In the genomic region with DNA sequence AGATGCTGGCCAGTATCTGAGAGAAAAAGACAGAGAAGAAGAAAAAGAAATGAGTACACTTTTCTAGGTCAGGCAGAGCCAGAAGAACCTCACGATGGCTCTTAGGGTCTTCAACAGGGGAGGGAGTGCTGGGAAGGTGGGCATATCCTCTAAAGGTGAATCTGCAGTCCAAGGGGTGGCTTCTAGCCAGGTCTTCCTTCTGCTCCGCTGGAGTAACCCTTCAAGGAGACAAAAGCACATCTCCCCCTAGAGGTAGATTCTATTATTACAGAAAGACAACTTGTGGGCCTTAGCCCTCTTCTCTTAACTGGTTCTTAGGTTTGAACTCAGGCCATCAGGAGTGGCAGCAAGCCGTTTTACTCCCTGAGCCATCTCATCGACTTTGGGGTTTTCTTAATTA, we compare ENCODE assay signal across 10 mouse cellular contexts. TPM values are rescaled to one million over a fixed set of nuclear protein-coding genes. Genes with fewer than 3 reads are reported as not detected.
DNase-seq lines count a peak whose midpoint lies in the region; ATAC-seq and TF ChIP-seq lines count a peak whose summit lies in the region.
"Had no signal": no experiment of that assay in that cellular context is flagged by ENCODE, and none has a peak within 500 bp of the region (broad histone marks: within the 10 kb centered on the region; RNA-seq: fewer than 3 reads in every experiment).

No protein-coding gene starts in this region.

- no peak for TF ChIP-seq POLR2A in kidney, adult 2 months (IDR thresholded peaks at IDR 0.05; ENCODE audit: low read depth, low read length)

- H3K27ac ChIP-seq in kidney, embryonic 15.5 days: no peak overlapping the region
- no peak overlapping the region for H3K27ac ChIP-seq in kidney, adult 2 months (ENCODE audit: insufficient read depth, low read depth, low read length)
- H3K27ac ChIP-seq: embryonic facial prominence, embryonic 12.5 days; lung, embryonic 15.5 days had no signal

- no peaks in the 10 kb centered on the region for H3K4me1 ChIP-seq in kidney, embryonic 15.5 days
- H3K4me1 ChIP-seq in kidney, adult 2 months (ENCODE audit: control insufficient read depth, insufficient read depth, low read length): no peaks in the 10 kb centered on the region
- H3K4me1 ChIP-seq: lung, embryonic 15.5 days had no signal

- peak; percentile 55 for DNase-seq in kidney, adult 18-20 months
- DNase-seq in Muller cell, postnatal 12 days (ENCODE audit: inconsistent ontology term): peak; percentile 44
- peak; percentile 67 to 81 for DNase-seq in cerebellum, postnatal 25 days
- peak; percentile 78 for DNase-seq in kidney, adult 2 months
- no peak for DNase-seq in testis, postnatal 14 days (ENCODE audit: low spot score)
- DNase-seq in right cerebral cortex, postnatal 25 days: no peak

- TF ChIP-seq CTCF in kidney, adult 2 months (conservative IDR thresholded peaks at IDR 0.05; ENCODE audit: insufficient read depth, insufficient read length, low read depth, low read length): peak; percentile 53

- no peaks in the 10 kb centered on the region for H3K27me3 ChIP-seq in kidney, embryonic 15.5 days
- no peaks in the 10 kb centered on the region for H3K27me3 ChIP-seq in kidney, adult 2 months (replicated peaks; ENCODE audit: control insufficient read depth, insufficient read depth, low read length)
- H3K27me3 ChIP-seq: embryonic facial prominence, embryonic 12.5 days; lung, embryonic 15.5 days had no signal

- H3K4me2 ChIP-seq in kidney, embryonic 15.5 days: no peak overlapping the region
- H3K4me2 ChIP-seq: embryonic facial prominence, embryonic 12.5 days; lung, embryonic 15.5 days had no signal

- 17% methylated on average over 4 of the region's 4 CpGs for WGBS in kidney, embryonic 15.5 days
- 5% methylated on average over 4 of the region's 4 CpGs for WGBS in kidney, adult 2 months

- H3K9me3 ChIP-seq in kidney, embryonic 15.5 days (replicated peaks): no peaks in the 10 kb centered on the region
- H3K9me3 ChIP-seq: embryonic facial prominence, embryonic 12.5 days; lung, embryonic 15.5 days had no signal

- H3K9ac ChIP-seq in kidney, embryonic 15.5 days: no peak overlapping the region
- H3K9ac ChIP-seq: embryonic facial prominence, embryonic 12.5 days; lung, embryonic 15.5 days had no signal

- no peak for ATAC-seq in kidney, embryonic 15.5 days (replicated peaks; ENCODE audit: low FRiP score)
- peak; percentile 71; the same call in 1 of the 2 replicates for ATAC-seq in monocyte, adult 5-6 weeks (replicated peaks; ENCODE audit: insufficient number of reproducible peaks, low FRiP score, low TSS enrichment, poor library complexity, severe bottlenecking)

- H3K36me3 ChIP-seq in kidney, embryonic 15.5 days: no peaks in the 10 kb centered on the region
- H3K36me3 ChIP-seq in kidney, adult 2 months (ENCODE audit: control insufficient read depth, insufficient read depth, low read length): no peaks in the 10 kb centered on the region
- H3K36me3 ChIP-seq: embryonic facial prominence, embryonic 12.5 days; lung, embryonic 15.5 days had no signal

- H3K4me3 ChIP-seq in kidney, embryonic 15.5 days (replicated peaks): no peak overlapping the region
- no peak overlapping the region for H3K4me3 ChIP-seq in kidney, adult 2 months (ENCODE audit: insufficient read depth, low read depth, low read length)
- H3K4me3 ChIP-seq: embryonic facial prominence, embryonic 12.5 days; lung, embryonic 15.5 days had no signal

RNA-seq across cellular contexts. Expression of gene Unc13b, which starts 6.1 kb away (rescaled TPM):
- polyA plus RNA-seq in kidney, embryonic 15.5 days (2015; fragmentation: Nextera tagmentation; extraction: Ambion mirVana): 7.2 and 8.3 TPM in 2 replicates
- 5.0 and 5.5 TPM in 2 replicates for polyA plus RNA-seq in kidney, adult 2 months (2012; rRNA removed)
- total RNA-seq in monocyte, adult 5-6 weeks (2017): 0.78 to 3.3 TPM (median 1.7 TPM) in 3 replicates

RNA-seq across cellular contexts. Expression of gene Fam214b, which starts 6.6 kb away (rescaled TPM):
- polyA plus RNA-seq in kidney, embryonic 15.5 days (2015; fragmentation: Nextera tagmentation; extraction: Ambion mirVana): 10.8 and 11.8 TPM in 2 replicates
- polyA plus RNA-seq in kidney, adult 2 months (2012; rRNA removed): 14.4 and 15.6 TPM in 2 replicates
- 35.6 to 52.9 TPM (median 38.9 TPM) in 3 replicates for total RNA-seq in monocyte, adult 5-6 weeks (2017)

RNA-seq across cellular contexts. Expression of gene Stoml2, which starts 21.1 kb away (rescaled TPM):
- polyA plus RNA-seq in kidney, embryonic 15.5 days (2015; fragmentation: Nextera tagmentation; extraction: Ambion mirVana): 346 and 352 TPM in 2 replicates
- 103 and 118 TPM in 2 replicates for polyA plus RNA-seq in kidney, adult 2 months (2012; rRNA removed)
- 60.2 to 116 TPM (median 66.7 TPM) in 3 replicates for total RNA-seq in monocyte, adult 5-6 weeks (2017)

RNA-seq across cellular contexts. Expression of gene Pigo, which starts 27.0 kb away (rescaled TPM):
- 23.5 and 27.6 TPM in 2 replicates for polyA plus RNA-seq in kidney, embryonic 15.5 days (2015; fragmentation: Nextera tagmentation; extraction: Ambion mirVana)
- polyA plus RNA-seq in kidney, adult 2 months (2012; rRNA removed): 24.6 and 28.4 TPM in 2 replicates
- 3.6 to 7.5 TPM (median 7.3 TPM) in 3 replicates for total RNA-seq in monocyte, adult 5-6 weeks (2017)

RNA-seq across cellular contexts. Expression of gene Fancg, which starts 42.3 kb away (rescaled TPM):
- 15.2 and 17.2 TPM in 2 replicates for polyA plus RNA-seq in kidney, embryonic 15.5 days (2015; fragmentation: Nextera tagmentation; extraction: Ambion mirVana)
- polyA plus RNA-seq in kidney, adult 2 months (2012; rRNA removed): 6.8 and 7.1 TPM in 2 replicates
- 5.3 to 25.3 TPM (median 11.4 TPM) in 3 replicates for total RNA-seq in monocyte, adult 5-6 weeks (2017)

Comparison
In these comparisons a context has a peak if more than half of its experiments do, and no peak if none do; other contexts are left out.
1. DNase-seq: peak in kidney, adult 18-20 months (single experiment), Muller cell, postnatal 12 days (single experiment), cerebellum, postnatal 25 days (2 of 2) and kidney, adult 2 months (single experiment); none in testis, postnatal 14 days (single experiment) and right cerebral cortex, postnatal 25 days (single experiment).